Mouse (Mus musculus) cerebellum, postnatal 36 days (tissue): ENCODE results near the gene Lyzl6.

Experiments
- DNase-seq, 2 experiments: peaks; one replicate each; pipeline ENCODE4 v3.0.0; 2021 to 2022; ENCODE audit warnings: mixed read lengths in 2 of 2

The Lyzl6 gene

GRCm38 (mm10) chr11:103643211-103643610, 4.5 kb upstream of the Lyzl6 start:
- no peak for DNase-seq

GRCm38 (mm10) chr11:103639407-103639946, 787 bp upstream of the Lyzl6 start:
- DNase-seq = peak; percentile 59 to 65

GRCm38 (mm10) chr11:103636261-103636660, 2.4 kb downstream of the Lyzl6 start:
- no peak for DNase-seq

- no peak for DNase-seq
These were observed 3.2 kb downstream of the Lyzl6 start for GRCm38 (mm10) chr11:103635481-103635880.

- DNase-seq = no peak
These were observed 3.9 kb downstream of the Lyzl6 start for GRCm38 (mm10) chr11:103634806-103635205.

- DNase-seq = no peak
These were observed 11.2 kb downstream of the Lyzl6 start for GRCm38 (mm10) chr11:103627453-103627852.

- no peak for DNase-seq
These were observed 17.6 kb downstream of the Lyzl6 start, which contains the start of gene Gm884 for GRCm38 (mm10) chr11:103621040-103621439. Gene Gm884, minus strand, starts transcription at chr11:103621140.

- no peak for DNase-seq
These were observed 27.9 kb downstream of the Lyzl6 start for GRCm38 (mm10) chr11:103610772-103611171.

GRCm38 (mm10) chr11:103606611-103607010, 32.1 kb downstream of the Lyzl6 start:
- no peak for DNase-seq
